Mouse (Mus musculus) left cerebral cortex, adult 11 months (tissue): Measurements from ENCODE around the gene Esrp2.

Source experiments
- DNase-seq: peaks from one replicate; pipeline ENCODE4 v3.0.0; 2022; ENCODE audit warnings: low spot score

The Esrp2 gene

DNA sequence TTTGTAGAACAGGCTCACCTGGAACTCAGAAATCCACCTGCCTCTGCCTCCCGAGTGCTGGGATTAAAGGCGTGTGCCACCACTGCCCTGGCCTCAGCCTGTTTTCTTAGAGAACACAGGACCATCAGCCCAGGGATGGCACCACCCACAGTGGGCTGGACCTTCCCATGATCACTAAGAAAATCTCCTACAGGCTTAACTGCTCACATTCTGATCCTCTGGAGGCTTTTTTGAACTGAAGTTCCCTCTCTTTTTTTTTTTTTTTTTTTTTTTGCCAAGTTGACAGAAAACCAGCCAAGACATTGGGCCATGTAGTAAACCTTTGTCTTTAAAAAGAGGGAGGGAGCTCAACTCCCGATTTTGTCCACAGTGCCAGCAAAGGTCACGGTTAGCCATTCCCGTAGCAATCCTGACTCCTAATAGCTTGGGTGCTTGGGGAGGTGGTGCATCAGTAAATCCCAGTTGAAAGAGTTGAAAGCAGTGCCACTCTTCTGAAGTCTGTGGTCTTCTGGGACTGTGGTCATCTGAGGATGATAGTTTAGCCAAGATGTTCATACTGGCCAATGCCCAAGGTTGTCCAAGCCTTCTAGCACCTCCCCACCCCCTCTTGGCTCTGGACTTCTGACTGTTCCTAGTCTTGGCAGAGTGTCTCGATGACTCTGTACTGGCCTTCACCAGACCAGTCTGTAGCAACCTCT lies 11.2 kb upstream of the Esrp2 start:
- DNase-seq, result no peak

DNA sequence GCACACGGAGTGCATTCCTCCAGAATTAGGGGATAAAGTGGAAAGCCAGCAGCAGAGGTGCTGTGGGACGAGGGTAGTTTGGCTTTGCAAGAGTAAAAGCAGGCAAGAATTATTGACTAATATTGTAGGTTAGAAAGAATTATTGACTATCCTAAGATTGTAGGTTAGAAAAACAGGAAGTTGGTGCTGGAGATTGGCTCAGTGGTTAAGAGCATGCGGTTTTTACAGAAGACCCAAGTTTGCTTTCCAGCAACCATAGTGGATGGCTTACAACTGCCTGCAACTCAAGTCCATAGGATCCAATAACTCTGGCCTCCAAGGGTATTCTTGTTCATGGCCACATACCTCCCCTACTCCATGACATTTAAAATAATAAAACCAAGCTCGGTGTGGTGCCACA lies 9.2 kb upstream of the Esrp2 start:
- no peak for DNase-seq

DNA sequence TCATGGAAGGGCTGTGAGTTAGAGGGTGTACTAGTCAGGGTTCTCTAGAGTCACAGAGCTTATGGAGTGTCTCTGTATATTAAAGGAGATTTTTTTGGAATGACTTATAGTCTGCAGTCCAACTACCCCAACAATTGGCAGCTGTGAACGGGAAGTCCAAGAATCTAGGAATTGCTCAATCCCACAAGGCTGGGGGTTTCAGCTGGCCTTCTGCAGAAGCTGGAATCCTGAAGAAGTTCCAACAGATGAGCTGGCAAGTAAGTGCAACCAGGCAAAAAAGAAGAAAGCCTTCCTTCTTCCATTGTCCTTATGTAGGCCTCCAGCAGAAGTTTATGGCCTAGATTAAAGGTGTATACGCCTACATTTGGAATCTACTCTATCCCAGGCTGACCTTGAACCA lies 8.6 kb upstream of the Esrp2 start:
- no peak for DNase-seq

DNA sequence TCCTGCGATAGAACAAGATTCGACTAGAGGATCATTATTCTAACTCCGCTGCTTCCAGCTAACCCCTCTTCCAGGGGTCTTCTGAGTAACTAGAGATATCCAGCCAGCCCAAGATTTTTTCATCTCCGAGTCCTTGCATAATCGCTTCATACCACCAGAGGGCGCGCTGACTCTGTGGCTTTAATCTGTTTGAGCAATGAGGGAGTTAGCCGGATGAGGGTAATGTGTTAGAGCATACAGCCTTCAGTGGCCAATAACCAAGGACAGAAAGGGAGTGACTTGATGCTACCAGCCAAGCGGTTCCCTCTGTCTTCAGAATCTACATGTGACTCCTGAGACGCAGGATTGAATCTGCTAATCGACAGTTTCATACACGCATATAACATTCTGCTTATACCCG lies 4.0 kb upstream of the Esrp2 start:
- peak; percentile 64 for DNase-seq

GRCm38 (mm10) chr8:106140191-106140590 lies 3.4 kb upstream of the Esrp2 start:
- DNase-seq, result no peak

- DNase-seq, result no peak
These were observed 1.8 kb upstream of the Esrp2 start for GRCm38 (mm10) chr8:106138616-106139015.

DNA sequence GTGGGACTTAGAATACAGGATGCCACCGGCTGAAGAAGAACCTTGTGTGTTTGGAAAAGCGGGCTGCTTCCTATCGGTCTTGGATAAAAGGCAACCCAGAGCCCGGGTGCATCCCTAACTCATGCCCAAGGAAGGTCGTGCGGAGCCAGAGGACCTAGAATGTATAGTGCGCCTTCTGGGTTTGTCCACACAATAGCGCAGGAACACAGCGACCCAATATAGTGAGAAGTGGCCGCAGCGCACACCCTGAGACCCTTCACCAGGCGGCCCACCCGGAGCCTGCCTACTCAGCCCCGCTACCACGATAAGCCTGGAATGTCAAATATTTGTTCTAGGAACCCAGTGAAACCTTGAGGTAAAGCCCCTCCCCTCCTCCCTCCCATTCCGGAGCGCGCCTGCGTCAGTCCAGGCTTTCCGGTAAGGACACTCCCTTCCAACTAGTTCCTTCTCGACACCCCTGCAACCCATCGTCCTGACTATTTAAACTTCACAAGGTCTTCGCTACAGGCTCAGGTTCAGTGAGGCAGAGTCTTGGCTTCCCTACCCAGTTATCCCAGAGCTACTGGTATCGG lies 1.2 kb upstream of the Esrp2 start:
- no peak for DNase-seq

- no peak for DNase-seq
These were observed 588 bp upstream of the Esrp2 start for GRCm38 (mm10) chr8:106137218-106137905.

DNA sequence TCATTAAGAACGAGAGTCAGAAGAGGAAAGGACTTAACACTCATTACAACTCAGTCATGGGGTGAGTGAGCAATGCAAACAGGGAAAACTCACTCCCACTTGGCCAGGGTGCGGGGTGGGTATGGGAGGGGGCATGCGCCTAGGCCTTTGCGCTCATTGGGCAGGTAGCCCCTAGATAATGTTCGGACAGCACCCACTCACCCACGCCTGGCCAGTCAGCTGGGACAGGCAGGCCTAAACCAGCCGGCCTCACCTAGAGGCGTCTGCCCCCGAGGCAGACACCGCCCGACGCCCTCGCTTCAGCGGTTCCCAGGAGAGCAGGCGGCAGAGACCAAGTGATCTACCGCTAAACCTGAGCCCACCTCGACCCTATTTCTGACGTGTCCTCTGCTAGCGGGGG lies 1.1 kb downstream of the Esrp2 start:
- DNase-seq, result no peak

DNA sequence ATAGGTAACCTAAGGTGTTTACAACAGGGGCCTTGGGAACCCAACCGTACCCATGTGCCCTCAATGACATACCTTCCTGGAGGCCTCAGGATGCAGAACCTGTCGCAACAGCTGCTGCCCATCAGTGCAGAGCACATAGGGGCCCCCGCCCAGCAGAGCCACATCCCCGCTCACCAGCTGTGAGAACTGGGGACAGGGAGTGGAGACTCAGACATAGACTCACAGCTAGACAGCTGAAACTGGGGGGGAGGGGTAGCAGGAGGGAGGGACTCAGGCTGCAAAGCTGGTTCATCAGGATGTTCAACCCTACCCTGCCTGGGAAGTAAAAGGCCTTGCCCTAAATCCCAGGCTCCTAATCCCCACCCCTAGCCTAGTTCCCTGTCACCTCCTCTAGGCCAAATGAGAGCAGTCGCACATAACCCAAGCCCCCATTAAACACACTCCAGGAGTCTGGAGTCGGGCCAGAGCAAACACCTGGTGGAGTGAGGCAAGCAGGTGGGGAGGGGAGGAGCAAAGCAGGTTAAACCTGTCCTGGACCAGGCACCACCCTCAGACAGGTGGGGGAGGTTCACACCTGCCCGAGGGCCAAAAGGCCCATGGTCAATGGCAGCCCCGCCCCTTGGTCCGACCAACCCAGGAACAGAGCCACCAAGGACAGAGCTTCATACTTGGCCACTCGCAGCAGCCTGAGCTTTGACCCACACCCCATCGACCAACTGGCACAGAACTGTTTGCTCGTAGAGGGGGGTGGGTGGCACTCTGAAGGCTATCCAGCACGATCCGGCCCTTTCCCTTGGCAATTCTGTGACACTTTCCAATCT lies 1.8 kb downstream of the Esrp2 start:
- DNase-seq, result no peak

GRCm38 (mm10) chr8:106133946-106134345 lies 2.8 kb downstream of the Esrp2 start:
- no peak for DNase-seq

DNA sequence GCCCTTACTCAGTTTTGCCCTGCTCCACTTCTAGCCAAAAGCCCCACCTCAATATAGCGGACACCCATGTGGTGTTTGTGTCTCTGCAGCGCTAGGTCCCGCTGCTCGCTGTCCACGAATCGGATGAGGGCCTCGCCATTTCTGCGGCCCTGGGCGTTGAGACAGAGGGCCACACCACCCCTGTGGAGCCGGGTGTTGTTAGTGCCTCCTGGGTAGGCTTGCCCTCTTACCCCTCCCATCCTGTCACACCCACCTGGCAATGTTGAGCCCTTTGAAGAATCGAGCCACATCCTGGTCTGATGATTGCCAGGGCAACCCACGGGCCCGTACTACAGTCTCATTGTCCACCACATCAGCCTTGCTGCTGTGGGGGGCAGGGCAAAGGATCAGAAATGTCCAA lies 3.2 kb downstream of the Esrp2 start:
- DNase-seq, result no peak

DNA sequence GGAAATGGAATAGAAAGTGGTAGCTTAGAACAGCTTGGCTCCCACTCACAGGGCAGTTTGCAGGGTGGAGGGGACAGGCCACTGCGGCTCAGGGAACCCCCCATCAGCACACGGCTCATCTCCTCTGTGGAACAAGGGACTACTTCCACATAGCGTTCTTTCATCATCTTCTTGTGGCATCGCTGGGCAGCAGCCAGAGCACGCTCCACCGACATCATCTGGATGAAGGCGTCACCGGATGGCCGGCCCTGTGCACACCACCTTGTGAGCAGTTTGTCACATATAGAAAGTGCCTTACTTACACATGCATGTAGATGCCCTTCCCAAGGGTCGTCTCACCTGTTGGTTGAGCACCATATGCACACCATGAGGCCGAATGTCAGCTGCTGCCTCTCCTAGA lies 4.4 kb downstream of the Esrp2 start:
- DNase-seq, result no peak

DNA sequence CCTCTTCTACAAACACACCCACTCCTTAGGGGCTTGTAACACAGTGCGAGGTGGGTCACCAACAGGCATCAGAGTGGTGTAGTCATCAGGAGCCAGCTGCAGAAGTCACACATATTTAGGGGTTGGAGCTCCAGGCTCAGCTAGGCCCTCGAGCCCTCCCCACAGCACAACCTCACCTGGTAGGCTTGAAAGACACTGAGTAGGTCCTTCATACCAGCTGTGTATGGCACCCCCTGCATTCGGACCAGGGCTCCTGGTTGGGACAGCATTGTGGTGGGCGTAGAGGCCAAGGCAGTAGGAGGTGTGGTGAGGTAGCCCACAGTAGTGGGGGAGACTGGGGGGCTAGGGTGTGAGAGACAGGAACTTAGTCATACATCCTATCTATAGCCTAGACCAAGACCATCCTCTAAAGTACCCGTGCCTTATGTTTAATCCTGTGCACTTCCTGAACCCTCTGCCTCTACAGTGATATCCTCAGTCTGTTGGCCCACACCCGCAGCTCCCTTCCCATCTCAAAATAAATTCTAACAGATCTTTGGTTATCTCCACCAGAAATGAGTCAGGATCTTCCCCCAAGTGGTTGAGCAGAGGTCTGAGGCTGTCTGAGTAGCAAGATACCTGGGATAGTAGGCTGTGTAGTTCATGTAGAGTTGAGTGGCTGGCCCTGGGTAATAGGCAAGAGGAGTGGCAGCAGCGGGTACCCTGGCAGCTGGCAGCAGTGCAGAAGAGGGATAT lies 5.1 kb downstream of the Esrp2 start:
- DNase-seq, result no peak

DNA sequence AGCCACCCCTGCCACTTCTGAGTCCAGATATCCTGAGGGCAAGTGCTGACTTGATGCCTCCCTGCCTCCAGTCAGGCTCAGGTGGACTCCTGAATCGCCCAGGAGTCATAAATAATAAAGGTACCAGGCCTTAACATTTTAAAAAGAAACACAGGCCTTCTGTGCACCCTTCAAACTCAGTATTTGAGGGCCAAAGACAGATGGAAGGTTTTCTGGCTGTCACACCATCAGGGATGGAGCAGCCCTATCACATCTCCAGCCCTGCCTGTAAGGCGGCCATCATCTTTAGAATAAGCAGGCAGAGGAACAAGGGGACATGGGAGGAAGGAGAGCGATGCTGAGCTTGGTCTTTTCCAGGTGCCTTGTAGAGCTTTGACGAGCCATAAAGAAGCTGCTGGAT lies 5.8 kb downstream of the Esrp2 start:
- no peak for DNase-seq

DNA sequence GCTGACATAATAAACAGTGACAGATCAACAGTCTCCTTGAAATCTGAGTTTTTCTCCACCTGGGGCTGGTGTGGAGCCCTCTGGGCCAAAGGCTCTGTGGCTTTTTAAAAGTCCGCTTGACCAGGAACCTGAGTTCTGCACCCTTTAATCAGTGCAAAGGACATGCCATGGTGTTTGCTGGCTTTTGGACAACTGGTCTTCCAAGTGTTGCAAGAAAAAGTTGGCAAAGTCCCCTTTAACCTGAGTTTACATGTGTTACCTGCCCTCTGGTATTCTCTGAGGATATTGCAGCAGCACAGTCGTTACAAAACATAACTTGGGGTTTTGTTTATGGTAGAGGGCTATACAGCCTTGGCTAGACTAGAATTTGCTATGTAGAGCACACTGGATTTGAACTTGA lies 6.3 kb downstream of the Esrp2 start:
- DNase-seq, result no peak

- no peak for DNase-seq
These were observed 6.8 kb downstream of the Esrp2 start for GRCm38 (mm10) chr8:106129997-106130396.

DNA sequence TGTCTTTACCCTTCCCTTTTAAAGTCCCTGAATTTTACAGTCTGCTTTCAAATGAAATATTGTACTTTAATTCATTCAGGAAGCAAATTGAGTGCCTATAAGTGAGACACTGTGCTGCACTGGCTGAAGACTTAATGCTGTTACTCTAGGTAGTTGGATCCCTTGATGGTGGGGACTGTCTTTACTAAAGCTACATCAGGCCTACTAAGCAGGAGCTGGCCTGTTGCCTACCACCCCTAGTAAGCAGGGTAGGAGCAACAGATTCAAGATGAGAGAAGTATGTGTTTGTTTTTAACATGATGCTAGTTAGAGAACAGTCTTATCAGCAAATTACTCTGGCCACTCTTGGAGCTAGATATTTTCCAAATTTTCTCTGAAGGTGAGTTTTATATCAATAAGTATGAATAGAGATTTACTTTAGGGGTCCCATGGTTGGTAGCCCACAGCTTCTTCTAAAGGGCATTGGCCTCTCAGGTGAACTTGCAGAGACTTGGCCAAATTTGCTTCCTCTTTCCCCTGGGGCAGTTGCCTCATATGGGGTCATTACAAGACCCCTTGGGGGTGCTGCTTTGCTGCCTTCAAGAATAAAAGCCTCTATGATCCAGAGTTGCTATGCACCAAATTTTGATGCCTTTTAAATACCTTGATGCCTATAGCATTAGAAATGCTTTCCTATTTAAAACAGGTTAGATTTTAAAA lies 7.4 kb downstream of the Esrp2 start:
- no peak for DNase-seq

GRCm38 (mm10) chr8:106127882-106128410 lies 8.8 kb downstream of the Esrp2 start:
- DNase-seq, result no peak

- no peak for DNase-seq
These were observed 9.7 kb downstream of the Esrp2 start for GRCm38 (mm10) chr8:106127054-106127453.

- DNase-seq, result no peak
These were observed 10.7 kb downstream of the Esrp2 start for GRCm38 (mm10) chr8:106126055-106126454.
